Mouse (Mus musculus): ENCODE results near the gene Chka.

DNA sequence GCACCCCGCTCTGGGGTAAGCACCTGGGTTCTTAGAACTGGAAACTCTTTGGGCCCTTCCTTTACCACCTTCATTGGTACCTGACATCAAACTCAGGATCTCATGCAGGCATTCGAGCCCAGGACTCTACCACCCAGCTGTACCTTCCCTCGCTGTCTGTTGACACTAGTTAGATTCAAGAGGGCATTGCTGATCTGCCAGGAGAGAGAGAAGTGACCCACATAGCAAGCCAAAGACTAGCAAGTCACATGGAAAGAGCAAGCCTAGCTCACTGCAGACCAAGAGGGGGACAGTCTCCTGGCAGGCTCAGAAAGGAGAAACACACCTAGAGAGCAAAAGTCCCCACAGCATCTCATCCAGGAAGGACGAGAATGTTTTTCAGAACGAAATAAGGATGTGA, 10.9 kb upstream of the Chka start:
- TF ChIP-seq CTCF (IDR thresholded peaks at IDR 0.05; ENCODE audit: extremely low read depth, insufficient read length, insufficient replicate concordance, low read depth, low read length) (no peak), POLR2A (IDR thresholded peaks at IDR 0.05; ENCODE audit: low read depth, low read length) (no peak)

Measured in small intestine, adult 2 months (tissue).